Mouse (Mus musculus): Measurements from ENCODE around the gene Hsd17b2.
"Not testable (repeated sequence)": the region's sequence is repeated elsewhere in the genome, so short reads cannot be mapped to it uniquely, and the experiment has no call there.

The Hsd17b2 gene

DNA sequence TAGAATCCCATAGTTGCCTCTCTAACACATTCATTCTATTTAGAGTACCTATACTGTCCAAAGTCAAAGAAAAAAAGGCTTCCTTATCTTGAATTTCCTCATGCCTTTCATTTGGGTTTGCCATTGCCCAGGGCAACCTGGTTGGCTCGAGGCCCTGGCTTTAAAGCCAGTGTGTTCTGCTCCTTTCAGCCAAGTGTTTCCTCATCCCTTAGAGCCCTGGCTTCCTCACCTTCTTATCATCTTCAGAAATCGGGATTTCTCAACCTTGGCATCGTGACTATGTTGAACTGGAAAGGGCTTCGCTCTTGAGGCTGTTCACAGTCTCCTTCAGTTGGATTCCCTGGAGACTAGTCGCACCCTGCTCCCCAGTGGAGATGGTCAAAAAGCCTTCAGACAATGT is 12.9 kb downstream of the Hsd17b2 start:
- no peak for DNase-seq (ENCODE audit: low spot score)

GRCm38 (mm10) chr8:117715896-117716295 is 14.2 kb downstream of the Hsd17b2 start:
- no peak for DNase-seq (ENCODE audit: low spot score)

DNA sequence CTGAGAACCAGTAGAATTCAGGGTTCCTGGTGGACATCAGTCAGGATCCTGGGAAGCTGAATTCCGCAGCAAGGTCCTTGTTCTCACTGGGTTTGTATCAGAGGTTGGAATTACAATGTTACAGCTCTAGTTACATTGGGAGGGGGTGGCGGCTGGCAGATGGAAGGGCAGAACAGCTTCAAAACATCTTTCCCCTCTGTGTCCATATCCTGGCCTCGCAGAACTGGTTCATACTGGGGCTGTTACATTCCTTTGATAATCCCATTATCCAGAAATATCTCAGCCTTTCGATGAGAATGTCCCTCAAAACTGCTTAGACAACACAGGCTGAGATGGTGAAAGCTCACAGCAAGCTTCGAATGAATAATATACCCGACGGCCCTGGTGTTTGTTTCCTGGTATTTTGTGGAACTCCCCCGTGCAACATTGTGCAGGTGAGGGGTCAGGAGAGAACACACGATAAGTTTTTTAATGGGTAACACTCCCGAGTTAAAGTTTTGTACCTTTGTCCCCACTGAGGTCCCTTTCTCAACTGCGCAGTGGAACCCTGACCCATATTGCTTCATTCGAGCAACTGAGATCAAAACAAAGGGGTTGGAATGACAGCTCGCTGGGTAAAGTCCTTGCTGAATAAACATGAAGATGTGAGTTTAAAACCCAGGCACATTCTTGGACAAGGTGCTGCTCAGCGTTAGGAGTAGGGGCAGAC is 16.6 kb downstream of the Hsd17b2 start:
- DNase-seq (ENCODE audit: low spot score): no peak

GRCm38 (mm10) chr8:117726467-117726866 is 24.8 kb downstream of the Hsd17b2 start:
- no peak for DNase-seq (ENCODE audit: low spot score)

GRCm38 (mm10) chr8:117727561-117727960 is 25.9 kb downstream of the Hsd17b2 start:
- no peak for DNase-seq (ENCODE audit: low spot score)

GRCm38 (mm10) chr8:117728234-117728633 is 26.5 kb downstream of the Hsd17b2 start:
- no peak for DNase-seq (ENCODE audit: low spot score)

GRCm38 (mm10) chr8:117730980-117731379 is 29.3 kb downstream of the Hsd17b2 start:
- DNase-seq (ENCODE audit: low spot score): no peak

DNA sequence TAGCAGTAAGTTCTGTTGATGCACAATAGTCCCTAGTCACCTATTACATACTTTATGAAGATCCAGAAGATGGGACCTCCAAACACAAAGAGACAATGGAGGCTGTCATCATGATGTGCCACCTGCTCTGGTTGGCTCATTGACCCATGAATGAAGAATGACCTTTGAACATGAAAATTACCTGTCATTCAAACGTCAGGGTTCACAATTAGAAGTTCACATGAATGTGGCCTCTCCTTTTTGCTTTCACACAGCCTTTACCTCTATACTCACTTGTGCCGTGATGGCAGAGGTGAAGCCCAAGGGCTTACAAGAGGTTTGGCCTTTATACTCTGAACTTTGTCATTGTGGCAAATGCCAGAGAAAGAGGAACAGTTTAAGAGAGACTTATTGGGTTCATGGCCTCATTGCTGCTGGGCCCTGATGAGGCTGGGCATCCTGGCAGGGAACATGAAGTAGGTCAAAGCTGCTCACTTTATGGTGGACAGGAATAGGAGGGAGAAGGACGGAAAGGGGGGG is 35.0 kb downstream of the Hsd17b2 start:
- DNase-seq (ENCODE audit: low spot score): no peak

DNA sequence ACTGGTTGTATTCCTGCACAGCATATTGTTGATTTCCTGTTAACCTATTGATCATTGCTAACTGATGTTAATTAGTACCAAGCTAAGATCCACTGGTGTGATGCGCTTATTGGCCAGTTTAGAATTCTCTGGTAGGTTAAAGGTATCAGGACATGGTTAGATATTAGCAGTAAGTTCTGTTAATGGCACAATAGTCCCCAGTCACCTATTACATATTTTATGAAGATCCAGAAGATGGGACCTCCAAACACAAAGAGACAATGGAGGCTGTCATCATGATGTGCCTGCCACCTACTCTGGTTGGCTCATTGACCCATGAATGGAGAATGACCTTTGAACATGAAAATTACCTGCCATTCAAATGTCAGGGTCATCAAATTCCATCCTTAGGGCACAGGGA is 36.5 kb downstream of the Hsd17b2 start:
- DNase-seq (ENCODE audit: low spot score): not testable (repeated sequence)

GRCm38 (mm10) chr8:117740387-117740998 is 38.8 kb downstream of the Hsd17b2 start:
- no peak for DNase-seq (ENCODE audit: low spot score)

GRCm38 (mm10) chr8:117742431-117743012 is 40.8 kb downstream of the Hsd17b2 start:
- DNase-seq (ENCODE audit: low spot score): no peak

DNA sequence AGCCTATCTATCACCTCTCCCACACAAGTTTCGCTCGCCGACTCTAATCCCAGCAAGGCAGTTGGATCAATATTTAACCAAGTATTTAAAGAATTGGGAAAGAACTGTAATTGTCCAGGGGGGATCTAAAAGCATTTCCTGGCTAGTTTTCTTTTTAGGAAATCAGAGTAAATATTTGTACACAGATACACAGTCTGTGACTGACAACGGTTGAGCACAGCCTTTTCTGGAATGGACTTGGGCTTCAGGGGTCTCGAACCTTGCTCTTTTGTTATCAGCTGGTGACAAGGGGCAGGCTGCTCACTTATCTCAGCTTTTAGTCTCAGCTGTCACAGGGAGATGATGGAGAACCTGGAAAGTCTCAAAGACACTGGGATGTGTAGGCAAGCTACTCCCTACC is 44.9 kb downstream of the Hsd17b2 start:
- no peak for DNase-seq (ENCODE audit: low spot score)

DNA sequence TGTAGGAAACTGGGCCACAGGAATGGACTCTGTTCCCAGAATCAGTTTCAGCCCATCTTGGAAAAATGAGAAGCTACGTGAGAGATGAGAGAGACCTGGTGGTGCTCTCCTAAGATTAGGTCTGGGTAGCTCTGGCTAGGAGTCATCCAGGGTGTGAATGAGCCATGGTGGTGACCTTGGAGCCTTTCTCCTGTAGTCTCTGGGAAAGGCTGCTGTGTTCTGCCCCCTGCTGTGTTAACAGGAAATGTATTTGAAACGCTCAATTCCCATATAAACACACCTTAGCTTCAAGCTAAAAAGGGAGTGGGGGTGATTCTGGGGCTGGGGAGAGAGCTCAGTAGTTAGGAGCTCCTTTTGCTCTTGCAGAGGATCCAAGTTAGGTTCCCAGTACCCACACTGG is 45.7 kb downstream of the Hsd17b2 start:
- no peak for DNase-seq (ENCODE audit: low spot score)

- DNase-seq (ENCODE audit: low spot score): no peak
Observed at GRCm38 (mm10) chr8:117747886-117748730, 46.4 kb downstream of the Hsd17b2 start.

DNA sequence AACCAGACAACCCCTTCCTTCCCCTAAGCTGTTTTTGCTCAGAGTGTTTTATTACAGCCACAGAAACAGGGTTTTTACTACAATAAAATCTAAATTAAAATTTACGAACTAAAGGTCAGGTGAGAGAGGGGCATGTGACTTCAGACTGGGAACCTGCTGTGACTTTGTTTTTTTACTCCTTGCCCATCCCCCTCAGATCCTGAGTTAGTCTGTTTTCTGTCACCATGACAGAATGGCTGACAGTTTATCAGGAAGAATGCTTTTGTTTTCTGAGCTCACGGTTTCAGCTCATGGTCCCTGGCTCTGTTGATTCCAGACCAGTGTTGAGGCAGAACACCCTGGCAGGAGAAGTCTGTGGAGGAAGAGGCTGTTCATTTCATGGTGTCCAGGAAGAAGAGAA is 47.7 kb downstream of the Hsd17b2 start:
- no peak for DNase-seq (ENCODE audit: low spot score)

DNA sequence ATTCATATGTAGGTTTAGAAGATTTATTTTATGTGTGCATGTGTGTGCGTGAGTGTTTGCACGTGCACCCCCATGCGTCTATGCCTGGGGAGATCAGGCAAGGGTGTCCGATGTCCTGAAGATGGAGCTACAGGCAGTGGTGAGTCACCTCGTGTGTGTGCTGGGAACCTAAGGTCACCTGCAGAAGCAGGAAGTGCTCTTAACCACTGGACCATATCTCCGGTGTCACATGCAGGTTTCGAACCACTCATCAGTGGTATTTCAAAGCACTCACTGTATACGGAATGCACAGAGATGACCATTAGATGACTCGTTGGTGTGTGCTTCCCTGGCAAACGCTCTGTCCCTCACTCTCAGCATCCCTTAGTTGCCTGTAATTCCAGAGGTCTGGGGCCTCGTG is 56.2 kb downstream of the Hsd17b2 start:
- DNase-seq (ENCODE audit: low spot score): no peak

DNA sequence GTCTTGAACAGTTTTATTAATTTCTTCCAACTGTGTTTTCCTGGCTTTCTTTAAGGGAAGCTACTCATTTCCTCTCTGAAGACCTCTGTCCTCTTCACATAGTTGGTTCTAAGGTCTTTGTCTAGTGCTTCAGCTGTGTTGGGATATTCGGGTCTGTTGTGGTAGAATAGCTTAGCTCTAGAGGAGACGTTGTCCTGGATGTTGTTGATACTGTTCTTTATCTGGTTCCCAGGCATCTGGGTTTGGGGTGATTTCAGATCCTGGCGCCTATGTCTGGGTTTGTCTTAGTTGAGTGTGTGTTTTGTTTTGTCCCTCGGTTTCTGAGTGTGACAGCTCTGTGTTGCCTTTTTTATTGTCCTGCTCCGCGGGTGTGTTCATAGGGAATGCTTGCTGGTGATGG is 61.1 kb downstream of the Hsd17b2 start:
- no peak for DNase-seq (ENCODE audit: low spot score)

GRCm38 (mm10) chr8:117764625-117765024 is 62.9 kb downstream of the Hsd17b2 start:
- no peak for DNase-seq (ENCODE audit: low spot score)

- no peak for DNase-seq (ENCODE audit: low spot score)
Observed at GRCm38 (mm10) chr8:117765947-117766346, 64.2 kb downstream of the Hsd17b2 start.

- no peak for DNase-seq (ENCODE audit: low spot score)
Observed at GRCm38 (mm10) chr8:117768971-117769370, 67.3 kb downstream of the Hsd17b2 start.

GRCm38 (mm10) chr8:117771115-117771836 is 69.6 kb downstream of the Hsd17b2 start:
- DNase-seq (ENCODE audit: low spot score): no peak

- DNase-seq (ENCODE audit: low spot score): no peak
Observed at GRCm38 (mm10) chr8:117772126-117772525, 70.4 kb downstream of the Hsd17b2 start.

All from urinary bladder, postnatal 10 days (tissue).